ENCODE assay signal across 11 mouse cellular contexts in the genomic region with DNA sequence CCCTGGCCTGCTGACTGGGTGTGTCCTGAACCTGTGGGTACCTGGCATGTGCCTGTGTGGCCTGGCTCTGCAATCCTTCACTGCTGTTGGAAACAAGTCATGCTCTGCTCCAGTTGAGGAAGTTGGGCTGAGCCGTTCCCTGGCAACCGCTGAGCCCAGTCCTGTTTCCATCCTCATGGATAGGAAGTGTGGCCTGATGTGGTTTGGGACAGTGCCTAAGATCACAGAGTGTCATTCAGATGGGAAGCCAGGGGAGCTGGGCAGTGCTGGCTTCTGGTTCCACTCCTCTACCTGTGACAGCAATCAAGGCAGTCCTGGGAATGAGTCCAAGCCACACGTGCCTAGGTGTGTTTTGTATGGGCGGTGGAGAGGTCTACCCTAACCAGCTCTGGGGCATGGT. TPM values are rescaled to one million over a fixed set of nuclear protein-coding genes. Genes with fewer than 3 reads are reported as not detected.
DNase-seq lines count a peak whose midpoint lies in the region; ATAC-seq and TF ChIP-seq lines count a peak whose summit lies in the region.
"Had no signal": no experiment of that assay in that cellular context is flagged by ENCODE, and none has a peak within 500 bp of the region (broad histone marks: within the 10 kb centered on the region; RNA-seq: fewer than 3 reads in every experiment).

No protein-coding gene starts in this region.

- H3K4me1 ChIP-seq in embryonic facial prominence, embryonic 14.5 days (ENCODE audit: control insufficient read depth, insufficient read depth, low read length), result peaks cover 27% of the 10 kb centered on the region
- peaks cover 26% of the 10 kb centered on the region for H3K4me1 ChIP-seq in heart, postnatal 0 days (ENCODE audit: control insufficient read depth, insufficient read depth)
- H3K4me1 ChIP-seq in midbrain, embryonic 14.5 days (ENCODE audit: control insufficient read depth, insufficient read depth, low read length), result no peaks in the 10 kb centered on the region

- H3K9ac ChIP-seq in embryonic facial prominence, embryonic 14.5 days (ENCODE audit: low read depth, low read length), result no peak overlapping the region; the same call in 1 of the 2 replicates
- no peak overlapping the region for H3K9ac ChIP-seq in heart, postnatal 0 days (replicated peaks; ENCODE audit: low read depth, low read length)
- H3K9ac ChIP-seq in midbrain, embryonic 14.5 days (replicated peaks; ENCODE audit: low read length), result no peak overlapping the region
- H3K9ac ChIP-seq: forebrain, embryonic 15.5 days; neural tube, embryonic 13.5 days had no signal

- no peaks in the 10 kb centered on the region for H3K27me3 ChIP-seq in embryonic facial prominence, embryonic 14.5 days (replicated peaks; ENCODE audit: control insufficient read depth, insufficient read depth, low read length)
- no peaks in the 10 kb centered on the region for H3K27me3 ChIP-seq in heart, postnatal 0 days (ENCODE audit: control insufficient read depth, insufficient read depth, low read length)
- no peaks in the 10 kb centered on the region for H3K27me3 ChIP-seq in midbrain, embryonic 14.5 days (ENCODE audit: control insufficient read depth, insufficient read depth, low read length)
- H3K27me3 ChIP-seq: forebrain, embryonic 15.5 days; neural tube, embryonic 13.5 days had no signal

- peak overlapping the region; percentile 44; the same call in 1 of the 2 replicates for H3K27ac ChIP-seq in embryonic facial prominence, embryonic 14.5 days (replicated peaks; ENCODE audit: low read depth, low read length)
- no peak overlapping the region for H3K27ac ChIP-seq in heart, postnatal 0 days (ENCODE audit: low read depth)
- no peak overlapping the region for H3K27ac ChIP-seq in midbrain, embryonic 14.5 days (replicated peaks; ENCODE audit: low read depth, low read length)
- H3K27ac ChIP-seq: forebrain, embryonic 15.5 days had no signal

- no peak overlapping the region for H3K4me3 ChIP-seq in embryonic facial prominence, embryonic 14.5 days (ENCODE audit: low read depth, low read length)
- H3K4me3 ChIP-seq in heart, postnatal 0 days (ENCODE audit: low read depth, low read length), result no peak overlapping the region
- no peak overlapping the region for H3K4me3 ChIP-seq in midbrain, embryonic 14.5 days (replicated peaks; ENCODE audit: low read depth, low read length)
- H3K4me3 ChIP-seq: forebrain, embryonic 15.5 days; neural tube, embryonic 13.5 days had no signal

- ATAC-seq in embryonic facial prominence, embryonic 14.5 days (ENCODE audit: low read depth), result peak; percentile 66
- ATAC-seq in heart, postnatal 0 days (ENCODE audit: insufficient read depth, low read depth), result peak; percentile 33
- ATAC-seq in midbrain, embryonic 14.5 days (ENCODE audit: low FRiP score, low TSS enrichment), result no peak
- ATAC-seq: activated CD4-positive, CD25-positive, alpha-beta regulatory T cell, adult 4 months; forebrain, embryonic 15.5 days had no signal

- 68% methylated on average over 4 of the region's 4 CpGs for whole genome bisulfite sequencing in embryonic facial prominence, embryonic 14.5 days
- 75% methylated on average over 4 of the region's 4 CpGs for WGBS in heart, postnatal 0 days
- WGBS in midbrain, embryonic 14.5 days, result 95% methylated on average over 4 of the region's 4 CpGs

- TF ChIP-seq EP300 in heart, postnatal 0 days (IDR thresholded peaks at IDR 0.05; ENCODE audit: low read depth), result no peak

- no peaks in the 10 kb centered on the region for H3K9me3 ChIP-seq in embryonic facial prominence, embryonic 14.5 days (ENCODE audit: control insufficient read depth, low read length)
- H3K9me3 ChIP-seq in heart, postnatal 0 days (replicated peaks; ENCODE audit: control insufficient read depth, low read length), result no peaks in the 10 kb centered on the region
- H3K9me3 ChIP-seq in midbrain, embryonic 14.5 days (ENCODE audit: control insufficient read depth, low read length), result no peaks in the 10 kb centered on the region
- H3K9me3 ChIP-seq: forebrain, embryonic 15.5 days; neural tube, embryonic 13.5 days had no signal

- peak; percentile 22 for DNase-seq in kidney, adult 9 months
- DNase-seq in kidney, adult 18-20 months, result no peak
- peak; percentile 79 for DNase-seq in embryonic facial prominence, embryonic 14.5 days (ENCODE audit: low spot score)
- DNase-seq in heart, postnatal 0 days (ENCODE audit: low spot score), result peak; percentile 28
- DNase-seq in lung, postnatal 14 days, result peak; percentile 40
- no peak for DNase-seq in thymus, postnatal 25 days
- DNase-seq in spleen, postnatal 14 days (ENCODE audit: low spot score in 2 of 2), result no peak
- no peak for DNase-seq in midbrain, embryonic 14.5 days

- peaks cover 63% of the 10 kb centered on the region for H3K36me3 ChIP-seq in embryonic facial prominence, embryonic 14.5 days (ENCODE audit: control insufficient read depth, insufficient read depth, low read length)
- H3K36me3 ChIP-seq in heart, postnatal 0 days (replicated peaks; ENCODE audit: control insufficient read depth, insufficient read depth, low read length), result no peaks in the 10 kb centered on the region
- H3K36me3 ChIP-seq in midbrain, embryonic 14.5 days (ENCODE audit: control insufficient read depth, insufficient read depth, low read length), result no peaks in the 10 kb centered on the region
- H3K36me3 ChIP-seq: forebrain, embryonic 15.5 days; neural tube, embryonic 13.5 days had no signal

- no peak overlapping the region for H3K4me2 ChIP-seq in embryonic facial prominence, embryonic 14.5 days (ENCODE audit: low read depth, low read length)
- no peak overlapping the region for H3K4me2 ChIP-seq in heart, postnatal 0 days (ENCODE audit: low read depth, low read length)
- H3K4me2 ChIP-seq in midbrain, embryonic 14.5 days (ENCODE audit: low read length), result no peak overlapping the region
- H3K4me2 ChIP-seq: forebrain, embryonic 15.5 days; neural tube, embryonic 13.5 days had no signal

- no peak for TF ChIP-seq CTCF in heart, postnatal 0 days (IDR thresholded peaks at IDR 0.05; ENCODE audit: low read depth)

RNA-seq across cellular contexts. Expression of gene Col5a1, which starts 53.2 kb away (rescaled TPM):
- 253 and 258 TPM in 2 replicates for polyA plus RNA-seq in embryonic facial prominence, embryonic 14.5 days (2014; fragmentation: Nextera tagmentation; extraction: Ambion mirVana)
- 97.4 and 129 TPM in 2 replicates for total RNA-seq in heart, postnatal 0 days (2014; rRNA removed; ENCODE audit: low replicate concordance)
- 40.6 and 41.9 TPM in 2 replicates for polyA plus RNA-seq in heart, postnatal 0 days (2015; fragmentation: Nextera tagmentation; extraction: Ambion mirVana)
- 2.8 and 8.5 TPM in 2 replicates for polyA plus RNA-seq in midbrain, embryonic 14.5 days (2014; fragmentation: Nextera tagmentation; extraction: Ambion mirVana)
- polyA plus RNA-seq: activated CD4-positive, CD25-positive, alpha-beta regulatory T cell, adult 4 months had no signal

Comparison
In these comparisons a context has a peak if more than half of its experiments do, and no peak if none do; other contexts are left out.
1. DNase-seq: peak in kidney, adult 9 months (single experiment), embryonic facial prominence, embryonic 14.5 days (single experiment), heart, postnatal 0 days (single experiment) and lung, postnatal 14 days (single experiment); none in kidney, adult 18-20 months (single experiment), thymus, postnatal 25 days (single experiment), spleen, postnatal 14 days (0 of 2) and midbrain, embryonic 14.5 days (single experiment).